Mouse (Mus musculus): Measurements from ENCODE around the gene Mup19. TPM values are rescaled to one million over a fixed set of nuclear protein-coding genes. Genes with fewer than 3 reads are reported as not detected.
"Not testable (repeated sequence)": the region's sequence is repeated elsewhere in the genome, so short reads cannot be mapped to it uniquely, and the experiment has no call there.

Mup19 gene
- polyA plus RNA-seq, 1 experiment from 2014 or later = not detected

DNA sequence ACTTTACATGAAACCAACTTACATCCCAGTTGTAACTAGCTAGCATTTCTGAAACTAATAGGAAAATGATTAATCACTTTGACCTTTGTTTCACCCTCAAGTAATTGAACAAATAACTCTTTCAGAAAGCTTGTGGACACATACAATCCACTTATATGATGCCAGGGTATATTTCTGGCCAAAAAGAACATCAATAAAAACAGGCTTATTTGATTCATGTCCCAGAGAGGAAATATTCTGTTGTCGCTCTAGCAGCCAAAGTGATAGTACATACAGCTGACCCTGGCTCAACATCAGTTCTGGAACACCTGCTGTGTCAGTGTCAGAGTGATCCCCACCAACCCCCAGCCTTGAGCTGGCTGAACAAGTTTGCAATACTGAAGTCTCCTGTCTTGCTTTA is 2.2 kb upstream of the Mup19 start:
- not testable (repeated sequence) for H3K9me3 ChIP-seq (ENCODE audit: control insufficient read depth, low read length); H3K4me1 ChIP-seq (ENCODE audit: control insufficient read depth, insufficient read depth, low read length); ATAC-seq (ENCODE audit: low FRiP score, low TSS enrichment); H3K9ac ChIP-seq (replicated peaks; ENCODE audit: low read length); H3K4me2 ChIP-seq (ENCODE audit: low read length); H3K27me3 ChIP-seq (ENCODE audit: control insufficient read depth, insufficient read depth, low read length); DNase-seq; H3K4me3 ChIP-seq (replicated peaks; ENCODE audit: low read depth, low read length); H3K27ac ChIP-seq (replicated peaks; ENCODE audit: low read depth, low read length); H3K36me3 ChIP-seq (ENCODE audit: control insufficient read depth, insufficient read depth, low read length)
- 86% methylated on average over 1 of the region's 1 CpGs for WGBS

Other genes starting within 250 kb of the Mup19 start
- not detected in 2 replicates for gene Mup17, start 186.4 kb downstream of the Mup19 start, polyA plus RNA-seq (2014; fragmentation: Nextera tagmentation; extraction: Ambion mirVana)
- not detected in 2 replicates for gene Mup18, start 108.1 kb downstream of the Mup19 start, polyA plus RNA-seq (2014; fragmentation: Nextera tagmentation; extraction: Ambion mirVana)
- not detected in 2 replicates for gene Mup5, start 53.0 kb upstream of the Mup19 start, polyA plus RNA-seq (2014; fragmentation: Nextera tagmentation; extraction: Ambion mirVana)